Mouse (Mus musculus): Measurements from ENCODE around the gene Parg. TPM values are rescaled to one million over a fixed set of nuclear protein-coding genes. Genes with fewer than 3 reads are reported as not detected.

The Parg gene
- polyA plus RNA-seq, 1 experiment from 2014 or later, result 47.1 TPM

GRCm38 (mm10) chr14:32341823-32342222 is 140.1 kb downstream of the Parg start:
- WGBS, result 93% methylated on average over 7 of the region's 7 CpGs
- Histone ChIP-seq H3K9ac (replicated peaks; ENCODE audit: low read depth, low read length) (no peak overlapping the region), H3K27me3 (ENCODE audit: control insufficient read depth, insufficient read depth, low read length) (no peaks in the 10 kb centered on the region), H3K9me3 (ENCODE audit: control insufficient read depth, low read depth, low read length) (no peaks in the 10 kb centered on the region), H3K4me3 (ENCODE audit: low read depth, low read length) (no peak overlapping the region), H3K27ac (ENCODE audit: low read length) (no peak overlapping the region), H3K4me2 (replicated peaks; ENCODE audit: low read depth, low read length) (no peak overlapping the region), H3K4me1 (ENCODE audit: control insufficient read depth, insufficient read depth, low read length) (no peaks in the 10 kb centered on the region), H3K36me3 (ENCODE audit: control insufficient read depth, insufficient read depth, low read length) (peaks cover 13% of the 10 kb centered on the region)
- no peak for ATAC-seq (ENCODE audit: insufficient number of reproducible peaks, insufficient read depth, low FRiP score, low read depth)

DNA sequence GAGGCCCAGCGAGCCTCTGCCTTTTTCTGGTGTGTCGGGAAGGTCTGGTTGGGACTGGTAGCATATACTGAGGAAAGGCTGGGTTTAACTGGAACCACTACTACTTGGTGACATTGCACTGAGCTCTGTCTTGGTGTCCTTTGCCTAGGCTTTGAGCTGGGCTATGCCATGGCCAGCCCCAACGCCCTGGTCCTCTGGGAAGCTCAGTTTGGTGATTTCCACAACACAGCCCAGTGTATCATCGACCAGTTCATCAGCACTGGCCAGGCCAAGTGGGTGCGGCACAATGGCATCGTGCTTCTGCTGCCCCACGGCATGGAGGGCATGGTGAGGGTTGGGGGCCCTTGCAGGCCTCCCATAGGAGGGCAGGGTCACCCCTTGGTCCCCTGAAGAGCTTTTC is 142.4 kb downstream of the Parg start:
- WGBS, result 92% methylated on average over 7 of the region's 7 CpGs
- no peak overlapping the region for H3K4me3 ChIP-seq (ENCODE audit: low read depth, low read length)
- H3K4me2 ChIP-seq (replicated peaks; ENCODE audit: low read depth, low read length), result no peak overlapping the region
- no peak overlapping the region for H3K9ac ChIP-seq (replicated peaks; ENCODE audit: low read depth, low read length)
- no peak overlapping the region for H3K27ac ChIP-seq (ENCODE audit: low read length)
- H3K4me1 ChIP-seq (ENCODE audit: control insufficient read depth, insufficient read depth, low read length), result no peaks in the 10 kb centered on the region
- H3K27me3 ChIP-seq (ENCODE audit: control insufficient read depth, insufficient read depth, low read length), result no peaks in the 10 kb centered on the region
- H3K9me3 ChIP-seq (ENCODE audit: control insufficient read depth, low read depth, low read length), result no peaks in the 10 kb centered on the region
- ATAC-seq (ENCODE audit: insufficient number of reproducible peaks, insufficient read depth, low FRiP score, low read depth), result no peak
- H3K36me3 ChIP-seq (ENCODE audit: control insufficient read depth, insufficient read depth, low read length), result peaks cover 13% of the 10 kb centered on the region

- Histone ChIP-seq H3K4me2 (replicated peaks; ENCODE audit: low read depth, low read length) (no peak overlapping the region), H3K27ac (ENCODE audit: low read length) (no peak overlapping the region), H3K4me3 (ENCODE audit: low read depth, low read length) (no peak overlapping the region), H3K9me3 (ENCODE audit: control insufficient read depth, low read depth, low read length) (no peaks in the 10 kb centered on the region), H3K27me3 (ENCODE audit: control insufficient read depth, insufficient read depth, low read length) (no peaks in the 10 kb centered on the region), H3K9ac (replicated peaks; ENCODE audit: low read depth, low read length) (no peak overlapping the region), H3K4me1 (ENCODE audit: control insufficient read depth, insufficient read depth, low read length) (no peaks in the 10 kb centered on the region), H3K36me3 (ENCODE audit: control insufficient read depth, insufficient read depth, low read length) (peaks cover 13% of the 10 kb centered on the region)
- 83% methylated on average over 9 of the region's 10 CpGs for whole genome bisulfite sequencing
- no peak for ATAC-seq (ENCODE audit: insufficient number of reproducible peaks, insufficient read depth, low FRiP score, low read depth)
Observed at GRCm38 (mm10) chr14:32344694-32345093, 142.9 kb downstream of the Parg start.

Other genes starting within 250 kb of the Parg start
- 0.08 and 0.09 TPM in 2 replicates for gene Galnt15, start 173.0 kb upstream of the Parg start, polyA plus RNA-seq (2014; fragmentation: Nextera tagmentation; extraction: Ambion mirVana)
- gene Oxnad1, start 116.6 kb upstream of the Parg start, polyA plus RNA-seq (2014; fragmentation: Nextera tagmentation; extraction: Ambion mirVana), result 19.3 and 25.9 TPM in 2 replicates
- gene Dph3, start 116.2 kb upstream of the Parg start, polyA plus RNA-seq (2014; fragmentation: Nextera tagmentation; extraction: Ambion mirVana), result 97.1 and 98.3 TPM in 2 replicates
- not detected in 2 replicates for gene Msmb, start 59.9 kb upstream of the Parg start, polyA plus RNA-seq (2014; fragmentation: Nextera tagmentation; extraction: Ambion mirVana)
- 109 and 117 TPM in 2 replicates for gene Ncoa4, start 42.1 kb upstream of the Parg start, polyA plus RNA-seq (2014; fragmentation: Nextera tagmentation; extraction: Ambion mirVana)
- 256 and 262 TPM in 2 replicates for gene Timm23, start 51 bp upstream of the Parg start, polyA plus RNA-seq (2014; fragmentation: Nextera tagmentation; extraction: Ambion mirVana)
- 12.5 and 13.6 TPM in 2 replicates for gene Ogdhl, start 120.1 kb downstream of the Parg start, polyA plus RNA-seq (2014; fragmentation: Nextera tagmentation; extraction: Ambion mirVana)
- not detected in 2 replicates for gene 1700024G13Rik, start 186.4 kb downstream of the Parg start, polyA plus RNA-seq (2014; fragmentation: Nextera tagmentation; extraction: Ambion mirVana)